Mouse (Mus musculus) embryonic fibroblast, embryonic 13.5 days (primary cell): ENCODE results near the gene Tas2r143.

Source experiments
- CTCF ChIP-seq: IDR thresholded peaks from 2 replicates; pipeline ENCODE4 v1.5.1; 2011; ENCODE audit warnings: mild to moderate bottlenecking, control low read depth, low read length, moderate library complexity, borderline replicate concordance; ENCODE audit not compliant: insufficient read depth
- POLR2A ChIP-seq: IDR thresholded peaks from 2 replicates; pipeline ENCODE4 v1.6.1; 2011; ENCODE audit warnings: low read depth, mild to moderate bottlenecking, control low read depth, low read length, moderate library complexity

DNA sequence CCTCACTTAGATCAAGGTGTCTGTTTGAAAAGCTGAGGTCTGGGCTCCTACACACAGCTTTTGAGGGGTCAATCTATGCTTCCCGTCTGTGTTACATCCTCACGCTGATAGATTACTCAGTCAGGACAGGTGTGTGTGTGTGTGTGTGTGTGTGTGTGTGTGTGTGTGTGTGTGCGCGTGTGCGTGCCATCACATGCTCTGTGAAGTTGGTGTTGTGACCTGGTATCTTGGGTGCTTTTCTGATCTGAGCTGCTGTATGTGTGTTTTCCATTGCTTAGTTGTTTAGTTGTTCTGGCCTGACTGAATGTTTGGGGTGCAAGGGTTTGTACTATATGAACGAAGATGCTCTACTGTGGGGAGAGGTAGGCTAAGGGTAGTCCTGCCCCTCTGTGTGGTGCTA, 44.7 kb upstream of the Tas2r143 start:
- TF ChIP-seq CTCF (no peak), POLR2A (no peak)
